Mouse (Mus musculus): Measurements from ENCODE around the gene Sesn3. TPM values are rescaled to one million over a fixed set of nuclear protein-coding genes. Genes with fewer than 3 reads are reported as not detected.

The Sesn3 gene
- polyA plus RNA-seq, 1 experiment from 2014 or later, result 12.9 TPM

DNA sequence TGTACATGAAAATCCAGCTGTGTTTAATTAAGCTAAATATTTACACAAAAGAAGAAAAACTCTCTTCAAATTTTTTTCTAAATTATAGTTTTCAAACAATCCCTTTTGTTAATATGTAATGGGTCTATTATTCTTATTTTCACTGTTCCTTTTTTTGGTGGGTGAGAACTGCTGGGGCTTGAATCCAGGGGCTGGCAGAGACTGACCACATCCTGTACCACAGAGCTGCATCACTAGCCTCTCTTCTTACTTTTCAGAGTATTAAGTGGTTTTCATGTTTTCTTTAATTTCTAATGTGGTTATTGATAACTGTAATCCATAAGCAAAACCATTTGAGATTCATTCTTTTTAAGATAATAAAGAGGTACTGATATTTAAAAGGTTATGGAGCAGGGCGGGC is 19.0 kb downstream of the Sesn3 start:
- Histone ChIP-seq H3K27me3 (ENCODE audit: insufficient read depth, low read length) (no peaks in the 10 kb centered on the region), H3K27ac (no peak overlapping the region), H3K4me3 (replicated peaks; ENCODE audit: low read depth, low read length) (no peak overlapping the region), H3K9ac (ENCODE audit: low read depth, low read length) (no peak overlapping the region), H3K36me3 (ENCODE audit: insufficient read depth, low read length) (no peaks in the 10 kb centered on the region), H3K9me3 (replicated peaks; ENCODE audit: low read length) (no peaks in the 10 kb centered on the region), H3K4me2 (ENCODE audit: low read length) (no peak overlapping the region), H3K4me1 (replicated peaks; ENCODE audit: insufficient read depth, low read length) (no peaks in the 10 kb centered on the region)
- WGBS, result 93% methylated on average over 1 of the region's 1 CpGs
- DNase-seq (ENCODE audit: low spot score) (no peak), ATAC-seq (replicated peaks; ENCODE audit: low FRiP score, low read depth) (no peak)
- no peak for TF ChIP-seq CTCF (IDR thresholded peaks at IDR 0.05; ENCODE audit: low read depth)

DNA sequence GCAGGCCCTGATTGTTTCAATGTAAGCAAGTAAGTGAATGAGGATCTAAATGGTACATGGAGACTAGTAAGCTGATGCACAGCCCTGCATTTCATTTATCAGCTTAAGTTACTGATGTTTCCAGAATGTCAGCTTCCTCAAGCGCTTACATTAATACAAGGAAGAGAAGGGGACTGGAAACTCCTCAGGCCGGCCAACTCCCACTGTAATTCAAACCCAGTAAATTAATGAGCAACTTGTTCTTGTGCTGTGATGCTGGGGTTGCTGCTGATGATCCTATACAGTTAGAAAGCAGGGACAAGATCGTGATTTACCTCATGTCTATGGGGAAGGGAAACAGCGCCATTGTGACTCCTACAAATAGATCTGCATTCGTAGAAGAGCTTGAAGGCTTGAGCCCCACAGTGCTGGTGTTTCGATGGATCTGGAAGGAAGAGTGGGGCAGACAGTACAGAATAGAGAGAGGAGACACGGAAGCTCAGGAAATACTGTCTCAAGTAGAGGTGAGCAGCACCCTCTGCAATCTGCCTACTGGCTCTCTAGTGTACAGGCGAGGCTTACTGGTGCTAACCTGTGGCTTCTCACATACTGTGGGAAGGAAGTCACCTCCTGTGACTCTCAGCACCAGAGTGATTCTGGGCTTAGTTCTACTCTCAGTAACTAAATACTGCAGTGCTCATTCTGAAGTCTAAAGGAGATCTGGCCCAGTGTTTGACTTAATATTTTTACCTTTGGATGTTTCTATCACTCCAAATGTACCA is 21.0 kb downstream of the Sesn3 start:
- Histone ChIP-seq H3K4me1 (replicated peaks; ENCODE audit: insufficient read depth, low read length) (no peaks in the 10 kb centered on the region), H3K4me3 (replicated peaks; ENCODE audit: low read depth, low read length) (no peak overlapping the region), H3K36me3 (ENCODE audit: insufficient read depth, low read length) (no peaks in the 10 kb centered on the region), H3K9ac (ENCODE audit: low read depth, low read length) (no peak overlapping the region), H3K27me3 (ENCODE audit: insufficient read depth, low read length) (no peaks in the 10 kb centered on the region), H3K9me3 (replicated peaks; ENCODE audit: low read length) (no peaks in the 10 kb centered on the region), H3K4me2 (ENCODE audit: low read length) (no peak overlapping the region), H3K27ac (no peak overlapping the region)
- 64% methylated on average over 8 of the region's 8 CpGs for WGBS
- no peak for ATAC-seq (replicated peaks; ENCODE audit: low FRiP score, low read depth)
- peak; percentile 65 for DNase-seq (ENCODE audit: low spot score)
- TF ChIP-seq CTCF (IDR thresholded peaks at IDR 0.05; ENCODE audit: low read depth), result no peak

DNA sequence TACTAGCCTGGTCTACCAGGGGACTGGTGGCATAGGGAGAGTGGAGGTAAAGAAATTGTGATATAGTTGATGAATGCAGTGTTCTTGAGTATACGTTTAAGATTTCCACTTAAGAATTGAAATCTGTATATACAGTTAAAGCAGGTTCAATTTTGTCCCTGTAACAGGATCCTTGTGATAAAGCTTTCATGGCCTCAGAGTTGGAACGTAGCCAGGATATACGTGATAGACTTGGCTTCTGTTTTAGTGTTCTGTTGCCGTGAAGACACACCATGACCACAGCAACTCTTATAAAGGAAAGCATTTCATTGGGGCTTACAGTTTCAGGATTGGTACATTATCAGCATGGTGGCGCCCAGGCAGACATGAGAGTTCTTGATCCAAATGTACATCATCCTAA is 22.3 kb downstream of the Sesn3 start:
- Histone ChIP-seq H3K4me2 (ENCODE audit: low read length) (no peak overlapping the region), H3K27me3 (ENCODE audit: insufficient read depth, low read length) (no peaks in the 10 kb centered on the region), H3K9me3 (replicated peaks; ENCODE audit: low read length) (no peaks in the 10 kb centered on the region), H3K4me3 (replicated peaks; ENCODE audit: low read depth, low read length) (no peak overlapping the region), H3K4me1 (replicated peaks; ENCODE audit: insufficient read depth, low read length) (no peaks in the 10 kb centered on the region), H3K36me3 (ENCODE audit: insufficient read depth, low read length) (no peaks in the 10 kb centered on the region), H3K27ac (no peak overlapping the region), H3K9ac (ENCODE audit: low read depth, low read length) (no peak overlapping the region)
- ATAC-seq (replicated peaks; ENCODE audit: low FRiP score, low read depth) (no peak), DNase-seq (ENCODE audit: low spot score) (no peak)
- 69% methylated on average over 5 of the region's 5 CpGs for WGBS
- TF ChIP-seq CTCF (IDR thresholded peaks at IDR 0.05; ENCODE audit: low read depth), result no peak

DNA sequence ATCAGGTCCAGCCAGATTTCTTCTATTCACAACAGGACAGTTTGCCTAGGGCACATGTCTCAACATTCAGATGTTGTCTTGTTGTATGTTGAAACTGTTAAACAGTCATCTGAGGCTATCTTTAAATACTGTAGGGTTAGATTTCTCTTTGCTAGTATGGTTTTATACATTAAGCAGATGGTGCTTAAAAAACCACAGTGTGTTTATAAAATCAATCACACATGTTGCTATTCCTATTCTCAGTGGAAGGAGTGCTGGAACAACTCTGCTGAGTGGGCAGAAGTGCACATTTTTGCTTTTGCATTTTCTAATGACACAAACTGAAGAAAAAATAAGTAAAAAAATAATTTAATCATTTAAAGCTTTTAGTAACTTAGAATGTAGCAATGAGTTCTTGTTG is 25.0 kb downstream of the Sesn3 start:
- no peak for TF ChIP-seq CTCF (IDR thresholded peaks at IDR 0.05; ENCODE audit: low read depth)
- no peaks in the 10 kb centered on the region for H3K27me3 ChIP-seq (ENCODE audit: insufficient read depth, low read length)

DNA sequence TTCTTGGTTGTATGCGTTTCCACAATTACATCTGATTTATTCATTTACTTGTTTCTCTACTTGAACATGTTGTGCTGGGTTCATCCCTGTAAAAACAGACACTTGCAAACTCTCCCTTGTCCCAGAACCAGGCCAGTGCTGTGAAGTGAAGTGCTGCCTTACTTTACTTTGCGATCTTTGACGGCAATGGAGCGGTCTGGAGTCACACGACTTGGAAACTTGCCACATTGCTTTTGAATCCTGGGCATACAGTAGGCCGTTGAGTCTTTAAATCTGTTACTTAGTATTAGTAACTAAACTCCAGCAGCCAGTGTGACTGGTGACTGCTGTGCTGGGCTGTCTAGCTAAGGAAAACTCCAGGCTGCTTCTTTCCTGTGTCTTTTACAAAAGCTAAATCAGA is 25.9 kb downstream of the Sesn3 start:
- Histone ChIP-seq H3K4me1 (replicated peaks; ENCODE audit: insufficient read depth, low read length) (no peaks in the 10 kb centered on the region), H3K27me3 (ENCODE audit: insufficient read depth, low read length) (no peaks in the 10 kb centered on the region), H3K27ac (no peak overlapping the region), H3K9me3 (replicated peaks; ENCODE audit: low read length) (no peaks in the 10 kb centered on the region), H3K9ac (ENCODE audit: low read depth, low read length) (no peak overlapping the region), H3K36me3 (ENCODE audit: insufficient read depth, low read length) (no peaks in the 10 kb centered on the region), H3K4me3 (replicated peaks; ENCODE audit: low read depth, low read length) (no peak overlapping the region), H3K4me2 (ENCODE audit: low read length) (no peak overlapping the region)
- 45% methylated on average over 6 of the region's 6 CpGs for WGBS
- DNase-seq (ENCODE audit: low spot score) (peak; percentile 61), ATAC-seq (replicated peaks; ENCODE audit: low FRiP score, low read depth) (0 out of 2 replicates have a peak, but pooled peaks have one; percentile 59)
- TF ChIP-seq CTCF (IDR thresholded peaks at IDR 0.05; ENCODE audit: low read depth), result no peak

More for the DNA sequence above, 25.0 kb downstream of the Sesn3 start:
- Histone ChIP-seq H3K36me3 (ENCODE audit: insufficient read depth, low read length) (no peaks in the 10 kb centered on the region), H3K9ac (ENCODE audit: low read depth, low read length) (no peak overlapping the region), H3K27ac (no peak overlapping the region), H3K4me3 (replicated peaks; ENCODE audit: low read depth, low read length) (no peak overlapping the region), H3K4me1 (replicated peaks; ENCODE audit: insufficient read depth, low read length) (no peaks in the 10 kb centered on the region), H3K4me2 (ENCODE audit: low read length) (no peak overlapping the region), H3K9me3 (replicated peaks; ENCODE audit: low read length) (no peaks in the 10 kb centered on the region)
- ATAC-seq (replicated peaks; ENCODE audit: low FRiP score, low read depth), result no peak
- DNase-seq (ENCODE audit: low spot score), result no peak

DNA sequence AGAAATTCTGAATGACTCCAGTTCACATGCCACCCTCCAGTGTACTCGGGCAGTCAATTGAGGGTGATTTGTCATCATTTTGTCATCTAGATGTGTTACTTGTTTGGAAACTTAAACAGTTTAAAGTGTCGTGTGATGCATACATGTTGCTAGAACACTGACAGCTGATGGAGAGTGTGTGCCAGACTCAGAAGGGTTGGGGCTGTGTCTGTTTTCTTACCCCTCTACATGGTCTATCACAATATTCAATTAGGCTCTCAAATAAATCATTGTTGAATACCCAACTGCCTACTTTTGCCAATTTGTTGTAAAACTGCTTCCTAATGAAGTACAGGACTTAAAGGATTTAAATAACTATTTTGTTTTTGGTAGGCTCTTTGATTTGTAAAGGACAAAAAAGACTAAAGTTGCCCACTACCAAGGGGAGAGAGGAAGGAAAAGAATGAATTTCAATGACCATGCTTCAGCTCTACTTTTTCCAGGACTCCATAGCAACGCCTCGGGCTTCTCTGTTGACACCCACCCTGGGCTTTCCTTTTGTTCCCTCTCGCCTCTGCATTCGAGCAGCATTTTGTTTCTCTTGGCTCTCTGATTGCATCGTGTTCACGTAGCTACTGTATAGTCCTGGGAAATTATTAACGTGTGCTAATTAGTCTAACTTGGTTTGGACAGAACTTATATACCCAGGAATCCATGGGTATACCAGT is 29.5 kb downstream of the Sesn3 start:
- no peak for ATAC-seq (replicated peaks; ENCODE audit: low FRiP score, low read depth)
- whole genome bisulfite sequencing, result 59% methylated on average over 9 of the region's 9 CpGs

More for the DNA sequence above, 29.5 kb downstream of the Sesn3 start:
- H3K27ac ChIP-seq, result no peak overlapping the region
- no peak overlapping the region for H3K4me3 ChIP-seq (replicated peaks; ENCODE audit: low read depth, low read length)
- no peak for DNase-seq (ENCODE audit: low spot score)
- no peaks in the 10 kb centered on the region for H3K4me1 ChIP-seq (replicated peaks; ENCODE audit: insufficient read depth, low read length)
- no peaks in the 10 kb centered on the region for H3K27me3 ChIP-seq (ENCODE audit: insufficient read depth, low read length)
- H3K9me3 ChIP-seq (replicated peaks; ENCODE audit: low read length), result no peaks in the 10 kb centered on the region
- H3K36me3 ChIP-seq (ENCODE audit: insufficient read depth, low read length), result peaks cover 10% of the 10 kb centered on the region
- H3K4me2 ChIP-seq (ENCODE audit: low read length), result no peak overlapping the region
- TF ChIP-seq CTCF (IDR thresholded peaks at IDR 0.05; ENCODE audit: low read depth), result no peak
- no peak overlapping the region for H3K9ac ChIP-seq (ENCODE audit: low read depth, low read length)
